Mouse (Mus musculus) spleen, postnatal 36 days (tissue): Measurements from ENCODE around the gene Olfr548-ps1.
A peak's percentile ranks its signal among the peaks of the same experiment; 100 is the strongest.
"Not testable (repeated sequence)": the region's sequence is repeated elsewhere in the genome, so short reads cannot be mapped to it uniquely, and the experiment has no call there.

Experiments
- DNase-seq, 2 experiments: peaks; one replicate each; pipeline ENCODE4 v3.0.0; 2022; ENCODE audit warnings: low spot score in 2 of 2, mixed read lengths in 1 of 2

Gene Olfr548-ps1

GRCm38 (mm10) chr7:102540596-102540995 lies at the start of gene Olfr548-ps1:
Gene Olfr548-ps1 (plus strand): TSS chr7:102540896.
- no peak for DNase-seq

DNA sequence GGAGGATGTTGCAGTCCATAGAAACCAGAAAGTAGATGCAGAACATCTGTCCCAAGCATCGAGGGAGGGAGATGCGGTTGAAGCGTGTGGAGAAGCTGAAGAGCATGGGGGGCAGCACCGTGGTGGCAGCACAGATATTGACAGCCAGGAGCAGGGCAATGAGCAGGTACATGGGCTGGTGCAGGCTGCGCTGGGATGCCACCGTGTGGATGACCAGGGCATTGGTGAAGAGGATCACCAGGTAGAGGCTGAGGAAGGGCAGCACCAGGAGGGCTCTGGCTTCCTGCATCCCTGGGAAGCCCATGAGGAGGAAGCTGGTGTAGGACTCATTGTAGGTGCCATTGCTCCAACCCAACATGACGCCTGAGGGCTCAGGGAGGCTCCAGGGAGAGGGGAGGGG lies 46.3 kb upstream of the Olfr548-ps1 start:
- DNase-seq: not testable (repeated sequence)

GRCm38 (mm10) chr7:102499473-102499872 lies 41.2 kb upstream of the Olfr548-ps1 start, which contains the start of gene Olfr545:
Gene Olfr545 (minus strand): TSS chr7:102499573.
- DNase-seq: no peak

DNA sequence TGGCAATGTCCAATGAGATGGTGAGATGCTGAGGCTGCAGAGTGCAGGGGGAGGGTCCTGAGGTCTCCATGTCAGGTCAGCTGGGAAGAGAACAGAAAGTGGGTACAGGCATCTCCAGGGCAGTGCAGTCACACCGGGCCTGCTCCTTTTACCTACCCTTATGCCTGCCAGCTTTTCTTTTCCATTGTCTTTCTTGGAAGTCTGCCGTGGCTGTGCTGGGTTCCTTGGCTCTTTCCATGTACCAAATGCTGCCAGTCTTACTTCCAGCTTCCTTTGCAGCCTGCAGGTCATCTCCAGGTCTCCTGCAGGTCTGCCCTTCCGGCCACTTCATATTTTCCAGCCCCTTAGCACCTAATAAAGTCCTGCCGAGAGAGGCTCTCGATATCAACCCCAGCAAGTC lies 38.7 kb upstream of the Olfr548-ps1 start:
- DNase-seq: no peak

DNA sequence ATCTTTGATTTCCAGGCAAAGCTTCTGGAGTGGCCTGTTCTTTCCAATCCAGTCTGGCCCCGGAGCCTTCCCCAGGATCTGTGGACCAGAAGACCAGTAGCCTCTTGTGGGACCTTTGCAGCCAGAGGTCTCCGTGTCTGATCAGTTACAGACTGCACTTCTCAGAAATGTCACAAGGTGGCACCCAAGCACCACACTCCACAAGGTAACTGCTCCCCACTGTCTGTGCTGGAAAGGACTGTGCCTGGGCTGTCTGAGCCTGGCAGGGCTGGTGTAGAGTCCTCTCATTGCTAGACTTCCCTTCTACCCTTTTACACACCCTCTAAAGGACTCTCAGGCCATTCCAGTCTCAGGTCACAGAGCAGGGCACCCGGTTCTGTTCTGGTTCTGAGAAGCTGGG lies 33.8 kb upstream of the Olfr548-ps1 start:
- peak; percentile 38 to 51 for DNase-seq

DNA sequence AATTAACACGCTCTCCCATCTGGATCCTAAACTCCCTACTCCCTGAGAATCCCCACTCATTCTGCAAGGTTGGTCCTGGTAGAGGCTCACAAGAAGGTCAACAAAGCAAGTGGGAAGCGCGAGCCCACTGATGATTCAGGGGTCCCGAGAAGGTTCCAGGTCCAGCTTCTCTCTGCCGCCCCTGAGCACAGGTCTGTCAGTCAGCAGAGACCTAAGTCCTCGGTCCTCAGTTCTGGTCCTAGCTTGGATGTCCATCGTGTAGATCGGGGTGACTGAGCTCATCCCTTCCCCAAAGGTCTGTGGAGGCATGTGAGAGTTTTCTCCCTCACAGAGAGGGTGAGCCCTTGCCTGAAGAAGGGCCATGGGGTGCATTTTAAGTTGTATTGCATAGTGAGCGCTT lies 32.6 kb upstream of the Olfr548-ps1 start:
- DNase-seq: no peak

- DNase-seq: no peak
Observed at GRCm38 (mm10) chr7:102508666-102509065, 32.0 kb upstream of the Olfr548-ps1 start.

- no peak for DNase-seq
Observed at GRCm38 (mm10) chr7:102509726-102510125, 31.0 kb upstream of the Olfr548-ps1 start.

GRCm38 (mm10) chr7:102511927-102512326 lies 28.8 kb upstream of the Olfr548-ps1 start:
- DNase-seq: no peak

DNA sequence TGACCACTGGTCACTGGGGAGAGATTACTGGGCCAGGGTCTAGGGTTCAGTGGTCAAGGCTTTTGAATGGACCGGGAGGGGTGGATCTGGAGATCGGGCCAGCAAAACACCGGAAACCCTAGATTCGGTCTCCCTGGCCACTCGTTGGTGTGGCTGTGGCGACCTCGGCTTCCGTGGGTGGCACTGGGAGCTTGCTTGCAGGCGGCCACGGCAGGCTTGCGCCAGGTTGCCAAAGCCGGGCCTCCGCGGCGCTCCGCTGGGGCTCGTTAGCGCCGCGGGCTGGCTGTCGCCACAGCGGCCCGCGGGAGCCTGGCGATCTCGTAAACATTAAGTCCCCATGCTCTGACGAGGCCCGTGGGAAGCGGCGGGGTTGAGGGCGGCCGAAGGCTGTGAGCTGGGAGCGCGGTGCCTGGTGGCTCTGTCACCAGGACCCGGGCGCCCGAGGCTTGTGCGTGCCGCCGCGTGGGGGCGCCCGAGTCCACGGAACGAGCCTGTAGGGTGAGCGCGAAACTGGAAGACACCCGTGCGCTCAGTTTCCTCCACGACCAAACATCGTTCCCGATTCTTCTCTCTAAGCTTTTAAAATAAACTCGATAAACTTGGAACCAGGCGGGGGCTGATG lies 27.8 kb upstream of the Olfr548-ps1 start:
- peak; percentile 71 to 74 for DNase-seq

GRCm38 (mm10) chr7:102514144-102514543 lies 26.6 kb upstream of the Olfr548-ps1 start:
- peak in 1 of 2 experiments; percentile 3 for DNase-seq

GRCm38 (mm10) chr7:102516261-102517050 lies 24.2 kb upstream of the Olfr548-ps1 start:
- DNase-seq: no peak

DNA sequence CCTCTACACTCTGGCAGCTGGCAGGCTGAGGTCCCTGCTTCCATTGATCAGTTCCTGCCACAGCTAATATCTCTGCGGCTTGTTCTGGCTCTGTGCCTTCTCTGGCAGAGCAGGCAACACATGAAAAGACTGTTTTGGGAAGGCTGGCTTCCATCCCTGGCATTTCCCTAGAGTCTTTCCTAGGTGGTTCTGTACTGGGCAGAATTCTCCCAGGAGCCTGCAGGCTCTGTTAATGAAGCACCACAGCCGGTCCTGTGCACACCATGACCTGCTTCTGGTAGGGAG lies 23.7 kb upstream of the Olfr548-ps1 start:
- DNase-seq: no peak

DNA sequence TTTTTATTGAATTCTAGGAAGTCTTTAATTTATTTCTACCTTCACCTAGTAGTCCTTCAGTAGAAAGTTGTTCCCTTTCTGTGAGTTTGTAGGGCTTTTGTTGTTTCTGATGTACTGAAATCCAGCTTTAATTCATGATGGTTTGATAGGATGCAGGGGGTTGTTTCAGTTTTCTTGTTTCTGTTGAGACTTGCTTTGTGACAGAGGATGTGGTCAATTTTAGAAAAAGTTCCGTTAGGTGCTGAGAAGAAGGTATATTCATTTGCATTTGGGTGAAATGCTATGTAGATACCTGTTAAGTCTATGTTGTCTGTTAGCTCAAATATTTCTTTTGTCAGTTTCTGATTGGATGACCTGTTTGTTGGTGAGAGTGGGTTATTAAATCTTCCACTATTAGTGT lies 11.6 kb upstream of the Olfr548-ps1 start:
- DNase-seq: no peak

GRCm38 (mm10) chr7:102534449-102534848 lies 6.2 kb upstream of the Olfr548-ps1 start, which contains the start of gene Olfr547:
Gene Olfr547 (plus strand): TSS chr7:102534749.
- DNase-seq: no peak

GRCm38 (mm10) chr7:102541251-102541650 lies 555 bp downstream of the Olfr548-ps1 start:
- no peak for DNase-seq

- DNase-seq: no peak
Observed at GRCm38 (mm10) chr7:102549570-102549969, 8.9 kb downstream of the Olfr548-ps1 start, which contains the start of gene Olfr549. Gene Olfr549 (plus strand): TSS chr7:102549870.

GRCm38 (mm10) chr7:102553279-102553678 lies 12.6 kb downstream of the Olfr548-ps1 start:
- no peak for DNase-seq

- peak; percentile 95 for DNase-seq
Observed at GRCm38 (mm10) chr7:102564999-102565997, 24.6 kb downstream of the Olfr548-ps1 start, which contains the start of gene Trim21. Gene Trim21 (minus strand): TSS chr7:102565486.

- no peak for DNase-seq
Observed at GRCm38 (mm10) chr7:102566219-102566618, 25.5 kb downstream of the Olfr548-ps1 start.

- no peak for DNase-seq
Observed at GRCm38 (mm10) chr7:102571142-102571541, 30.4 kb downstream of the Olfr548-ps1 start, which contains the start of gene Olfr550. Gene Olfr550 (plus strand): TSS chr7:102571442.
